Mouse (Mus musculus) thymus, postnatal 0 days (tissue): ENCODE data around the gene Tbc1d2b. TPM values are rescaled to one million over a fixed set of nuclear protein-coding genes. Genes with fewer than 3 reads are reported as not detected.
A peak's percentile ranks its signal among the peaks of the same experiment; 100 is the strongest.

Experiments used
- DNase-seq: peaks from one replicate; pipeline ENCODE4 v3.0.0-alpha.2; 2015; ENCODE audit warnings: low spot score
- polyA plus RNA-seq: library from polyadenylated mRNA; unstranded; fragments of >200 nt; fragmentation: Nextera tagmentation; extraction: Ambion mirVana; gene quantifications from 2 replicates; pipeline ENCODE4 v1.2.1, GENCODE M21; 2015

The Tbc1d2b gene
- polyA plus RNA-seq, 1 experiment from 2014 or later = 9.7 TPM

DNA sequence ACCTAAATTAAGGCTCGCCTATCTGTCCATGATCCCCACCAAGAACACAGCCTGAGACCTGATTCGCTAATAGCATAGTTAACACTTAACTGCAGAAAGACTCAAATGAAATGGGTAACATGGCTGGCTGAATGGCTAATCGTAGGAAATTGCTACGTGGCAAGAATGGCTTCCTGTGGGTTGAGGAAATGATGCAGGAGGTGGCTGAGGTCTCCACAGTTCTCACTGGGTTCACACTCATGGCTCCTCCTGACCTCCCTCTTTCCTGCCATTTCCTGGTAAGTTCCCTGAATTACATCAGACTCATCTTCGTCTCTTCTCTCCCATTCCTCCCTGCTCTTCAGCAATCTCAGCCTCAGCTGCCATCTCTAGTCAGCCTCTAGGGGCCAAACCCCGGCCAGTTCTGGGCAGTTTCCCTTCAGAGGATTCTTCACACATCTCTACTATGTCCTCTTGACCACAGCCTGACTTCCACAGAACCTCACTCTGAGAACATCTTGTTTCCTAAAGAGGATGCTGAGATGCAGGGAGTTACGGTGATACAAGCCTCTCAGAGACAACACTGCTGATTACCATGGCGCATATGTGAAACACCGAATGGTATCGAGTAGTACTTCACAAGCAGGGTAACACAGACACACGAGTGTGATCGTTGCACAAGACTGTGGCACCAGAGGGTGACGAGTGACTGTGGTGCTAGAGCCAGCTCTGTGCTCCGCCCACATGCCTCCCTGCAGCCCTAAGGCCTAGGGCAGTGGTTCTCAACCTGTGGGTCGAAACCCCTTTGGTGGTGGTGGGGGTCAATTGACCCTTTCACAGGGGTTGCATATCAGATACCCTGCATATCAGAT is 26.1 kb downstream of the Tbc1d2b start:
- no peak for DNase-seq

DNA sequence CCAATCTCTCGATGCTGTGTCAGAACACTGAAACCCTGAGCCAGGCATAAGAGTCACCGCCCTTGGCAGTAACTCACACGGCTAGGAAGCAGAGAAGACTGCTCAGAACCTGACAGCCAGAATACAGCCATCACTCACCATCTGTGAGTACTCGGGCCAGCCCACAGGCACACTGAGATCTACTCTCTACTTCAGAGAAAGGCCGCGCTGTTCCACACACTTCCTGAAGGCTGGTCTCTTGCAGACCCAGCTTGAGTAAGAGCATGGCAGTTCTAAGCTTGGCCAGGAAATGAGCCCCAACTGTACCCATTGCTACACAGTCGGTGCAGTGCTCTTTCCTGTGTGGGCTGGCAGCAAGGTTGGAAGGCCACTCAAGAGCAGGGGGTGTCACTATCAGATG is 27.7 kb downstream of the Tbc1d2b start:
- DNase-seq = peak; percentile 75

DNA sequence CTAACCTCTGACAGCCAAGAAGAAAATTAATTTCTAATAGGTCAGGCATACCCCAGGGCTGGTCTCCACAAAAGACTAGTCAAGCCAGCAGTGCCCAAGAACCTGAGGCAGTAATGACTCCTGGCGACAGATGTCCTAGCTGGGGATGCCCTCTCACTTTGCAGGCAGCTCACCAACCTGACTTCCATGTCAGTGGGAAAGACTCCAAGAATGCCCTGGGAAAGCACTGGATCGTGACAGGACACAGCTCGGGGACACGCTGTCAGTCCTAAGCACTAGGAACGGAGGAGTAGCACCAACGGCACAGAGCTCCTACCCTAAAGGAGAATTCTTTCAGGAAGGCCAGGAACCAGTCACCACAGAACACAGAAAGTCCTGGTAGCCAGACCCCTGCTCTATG is 28.3 kb downstream of the Tbc1d2b start:
- no peak for DNase-seq

DNA sequence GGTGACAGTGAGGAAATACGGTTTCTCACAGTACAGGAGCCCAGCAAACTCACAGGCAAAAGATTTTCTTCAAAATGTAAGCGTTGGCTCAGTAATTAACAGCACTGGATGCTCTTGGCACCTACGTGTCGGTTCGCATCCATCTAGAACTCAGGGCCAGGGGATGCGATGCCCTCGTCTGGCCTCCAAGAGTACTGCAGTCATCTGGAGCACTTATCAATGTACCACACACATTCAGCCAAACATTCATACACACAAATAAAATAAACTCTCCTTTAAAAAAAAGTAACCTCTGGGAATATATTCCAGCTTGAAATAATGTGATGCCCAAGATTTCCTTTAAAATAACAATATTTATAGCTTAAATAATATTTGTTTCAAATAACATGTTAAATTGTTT is 29.0 kb downstream of the Tbc1d2b start:
- peak; percentile 42 for DNase-seq

DNA sequence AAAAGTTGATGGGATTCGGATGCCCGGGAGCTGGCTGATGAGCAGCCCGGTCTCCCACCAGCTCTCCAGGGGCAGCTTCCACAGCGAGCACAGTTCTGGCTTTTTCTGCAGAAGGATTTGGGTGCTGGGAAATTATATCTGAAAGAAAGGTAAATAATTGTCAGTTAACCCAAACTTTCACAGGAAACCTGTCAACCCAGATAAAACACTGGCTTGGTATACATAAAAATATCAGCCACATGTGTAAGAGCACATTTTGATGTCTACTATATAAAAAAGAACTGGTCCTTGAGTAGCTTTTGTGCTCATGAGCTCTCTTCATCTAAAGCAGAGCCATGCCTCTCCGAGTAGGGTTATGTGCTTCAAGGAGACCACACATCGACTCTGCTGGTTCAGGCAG is 29.6 kb downstream of the Tbc1d2b start:
- no peak for DNase-seq

DNA sequence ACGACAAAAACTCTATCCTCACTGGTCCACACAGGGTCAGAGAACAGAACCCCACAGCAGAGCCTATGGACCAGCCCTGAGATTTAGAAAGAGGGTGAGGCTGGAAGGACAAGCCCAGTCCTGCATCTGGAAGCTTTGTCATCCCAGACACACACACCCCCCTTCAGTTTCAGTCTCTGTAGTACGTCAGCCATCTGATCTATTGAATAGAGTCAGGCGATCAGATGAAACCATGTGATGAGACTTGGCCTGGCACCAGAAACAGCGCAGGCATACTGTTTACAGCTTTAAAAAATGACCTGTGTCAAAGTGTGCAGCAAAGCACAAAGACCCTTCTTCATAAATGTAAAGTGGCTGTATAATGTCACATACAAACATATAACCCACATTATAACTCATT is 30.0 kb downstream of the Tbc1d2b start:
- DNase-seq = no peak

DNA sequence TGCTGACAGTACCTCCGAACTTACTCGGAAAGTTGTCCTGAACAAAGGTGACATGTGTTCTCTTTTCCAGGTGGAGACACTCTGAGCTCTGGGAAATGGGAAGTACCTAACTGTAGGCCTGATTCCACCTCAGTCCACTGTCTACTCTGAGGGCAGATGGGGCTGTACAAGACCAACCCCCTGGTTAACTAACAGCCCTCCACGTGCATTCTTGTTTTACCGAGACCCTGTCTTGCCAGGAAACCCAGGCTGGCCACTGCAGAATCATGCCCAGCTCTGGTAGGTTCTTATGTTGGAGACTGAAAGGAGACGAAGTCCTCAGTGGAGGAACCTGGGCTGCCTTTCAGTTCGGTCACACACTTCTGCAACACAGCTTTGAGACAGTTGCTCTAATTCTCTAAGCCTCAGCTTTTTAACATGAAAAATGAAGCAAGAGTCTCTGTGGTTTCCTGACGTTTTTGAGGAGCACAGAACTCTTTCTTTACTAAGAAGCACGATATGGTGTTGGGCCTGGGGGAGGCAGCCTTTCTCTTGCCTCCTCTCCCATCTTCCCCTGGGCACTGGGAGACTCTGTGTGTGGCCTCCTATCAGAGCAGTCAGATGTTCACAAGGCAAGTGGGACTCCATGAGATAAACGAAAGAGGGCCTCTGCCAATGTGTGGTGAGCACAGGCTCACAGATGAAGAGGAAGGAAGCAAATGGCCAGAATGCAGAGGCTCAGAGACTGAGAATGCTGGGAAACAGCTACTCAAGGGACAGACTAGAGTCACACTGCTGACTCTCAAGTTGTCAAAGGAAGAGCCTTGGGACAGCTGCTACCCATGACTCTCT is 33.2 kb downstream of the Tbc1d2b start:
- DNase-seq = peak; percentile 60

DNA sequence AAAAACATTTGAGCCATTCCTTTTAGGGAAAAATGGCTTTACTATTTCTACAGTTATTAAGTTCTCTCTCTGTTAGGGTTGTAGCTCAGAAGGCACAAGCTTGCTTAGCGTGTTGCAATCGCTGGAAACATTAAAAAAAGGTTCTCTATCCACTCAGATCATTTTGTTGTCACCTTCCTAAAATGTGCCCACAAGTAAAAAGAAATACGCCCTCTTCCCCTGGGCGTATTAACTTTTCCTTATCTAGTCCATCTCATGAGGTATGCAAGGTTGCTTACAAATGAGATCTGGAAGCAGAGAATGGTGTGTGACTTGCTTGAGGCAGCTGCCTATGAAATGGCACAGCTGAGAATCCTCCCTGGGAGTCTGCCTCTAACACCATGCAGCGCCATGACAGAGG is 33.8 kb downstream of the Tbc1d2b start:
- peak; percentile 16 for DNase-seq

DNA sequence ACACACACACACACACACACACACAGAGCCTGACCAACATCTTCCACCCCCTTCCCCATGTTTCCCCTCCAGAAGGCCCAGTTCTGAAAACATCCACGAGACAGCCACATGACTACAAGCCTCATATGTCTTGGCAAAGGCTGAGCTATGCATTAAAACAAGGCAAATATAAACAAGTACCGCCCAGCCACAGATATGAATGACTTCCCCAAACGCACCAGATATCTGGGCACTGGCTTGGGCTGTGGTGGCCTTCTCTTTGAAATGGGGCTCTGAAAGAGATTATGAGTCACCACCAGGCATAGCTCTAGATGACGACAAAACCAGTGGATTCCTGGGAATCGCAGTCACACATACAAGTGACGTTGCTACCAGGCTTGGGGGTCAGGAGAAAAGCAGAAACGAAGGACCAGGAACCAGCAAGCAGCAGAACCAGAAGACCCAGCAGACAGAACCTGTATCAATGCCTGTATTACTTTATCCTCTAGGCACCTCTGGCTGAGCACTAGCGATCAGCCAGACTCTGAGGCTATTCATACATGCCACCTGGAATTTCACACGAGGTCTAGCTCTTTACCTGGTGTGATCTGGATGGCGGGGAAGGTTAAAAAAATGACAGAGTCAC is 35.2 kb downstream of the Tbc1d2b start:
- no peak for DNase-seq

DNA sequence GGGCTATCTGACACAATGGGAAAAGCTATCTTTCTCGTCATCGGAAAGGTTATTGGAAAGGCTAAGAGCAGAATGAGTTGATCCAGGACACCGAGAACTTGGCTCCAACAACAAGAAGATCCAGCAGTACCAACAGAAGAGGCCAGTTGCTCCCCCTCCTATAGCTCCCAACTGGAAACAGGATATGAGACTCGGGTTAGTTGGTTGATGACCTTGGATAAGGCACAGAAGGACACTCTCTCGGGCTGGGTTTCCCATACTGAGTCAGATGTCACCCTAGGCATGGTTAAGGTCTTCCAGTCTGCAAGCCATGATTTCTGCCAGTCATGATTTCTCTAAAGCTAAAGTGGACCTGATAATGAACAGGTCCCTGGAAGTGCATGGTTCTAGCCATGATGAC is 35.8 kb downstream of the Tbc1d2b start:
- no peak for DNase-seq

DNA sequence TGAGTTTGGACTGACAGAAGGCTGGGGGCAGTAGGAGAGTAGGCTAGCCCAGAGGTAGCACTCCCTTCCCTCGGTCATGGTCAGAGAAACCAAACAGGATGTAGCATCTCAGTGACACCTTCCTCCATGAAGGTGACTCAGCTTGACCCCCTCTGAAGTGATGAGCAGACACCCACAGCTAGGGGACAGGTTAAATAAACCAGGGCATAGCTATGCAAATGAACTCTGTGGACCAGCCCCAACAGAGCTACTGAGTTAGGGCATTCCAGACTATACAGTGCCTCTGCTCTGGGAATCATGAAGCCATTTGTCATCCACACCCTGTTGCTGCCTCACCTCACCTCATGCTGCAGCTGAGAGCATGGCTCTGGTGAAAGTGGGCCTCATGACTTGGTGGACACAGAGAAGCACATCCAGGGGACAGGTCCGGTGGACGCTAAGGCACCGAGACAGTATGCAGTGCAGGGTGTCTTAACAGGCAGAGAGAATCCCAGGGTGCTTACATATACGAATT is 36.6 kb downstream of the Tbc1d2b start:
- DNase-seq = no peak

DNA sequence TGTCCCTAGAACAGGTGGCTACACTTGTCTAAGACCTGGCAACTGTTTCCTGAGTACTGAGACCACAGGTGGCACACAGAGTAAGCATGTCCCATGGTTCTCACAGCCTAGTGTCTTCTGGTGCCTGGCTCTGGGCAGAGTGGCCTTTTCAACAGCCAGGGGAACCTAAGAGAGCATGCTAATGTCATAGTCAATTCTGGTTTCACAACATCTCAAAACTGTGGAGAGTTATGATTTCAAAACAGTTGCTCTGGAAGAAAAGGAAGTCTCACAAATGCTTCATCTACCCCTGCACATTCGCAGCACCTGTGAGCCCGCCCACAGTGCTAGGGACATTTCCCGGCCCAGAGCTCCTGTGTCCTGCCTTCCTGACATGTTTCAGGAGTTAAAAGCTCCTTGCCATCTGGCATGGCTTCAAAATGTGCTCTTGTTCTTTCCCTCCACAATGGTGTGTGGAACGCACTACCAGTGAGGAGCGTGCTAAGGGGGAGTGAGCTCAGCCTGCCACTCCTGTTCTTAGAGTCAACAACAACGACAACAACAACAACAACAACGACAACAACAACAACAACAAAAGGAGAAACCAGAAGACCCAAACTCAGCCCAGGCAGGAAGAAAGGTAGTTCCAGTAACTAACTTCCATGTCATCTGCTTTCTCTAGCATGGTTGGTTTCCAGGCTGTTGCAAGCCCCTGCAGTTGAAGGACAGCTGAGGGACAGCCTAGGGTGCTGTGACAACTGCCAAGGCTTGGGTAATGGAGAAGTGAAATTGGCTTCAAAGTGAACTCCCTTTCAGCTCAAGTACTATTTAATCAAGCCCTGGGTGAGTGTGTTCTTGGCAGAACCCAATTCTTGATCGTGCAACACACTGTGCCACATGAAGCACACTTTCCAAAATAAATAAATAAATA is 37.6 kb downstream of the Tbc1d2b start:
- DNase-seq = peak; percentile 28

DNA sequence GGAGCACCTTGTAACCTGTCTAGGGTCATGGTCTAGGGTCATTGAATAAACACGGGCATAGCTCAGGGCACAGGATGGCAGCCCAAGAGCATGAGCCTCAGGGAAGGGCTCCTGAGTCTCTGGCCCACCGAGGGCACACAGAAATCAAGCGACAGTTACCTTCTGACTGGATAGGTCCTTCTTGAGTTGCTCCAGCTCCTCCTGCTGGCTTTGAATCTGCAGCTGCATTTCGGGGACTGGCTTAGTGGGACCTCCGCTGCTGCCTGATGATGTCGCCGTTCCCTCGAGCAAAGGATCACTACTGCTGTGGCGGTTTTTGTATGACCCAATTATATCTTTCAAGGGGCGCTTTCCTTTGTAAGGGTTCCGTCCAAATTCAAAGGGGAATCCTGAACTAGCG is 43.4 kb downstream of the Tbc1d2b start:
- DNase-seq = no peak

DNA sequence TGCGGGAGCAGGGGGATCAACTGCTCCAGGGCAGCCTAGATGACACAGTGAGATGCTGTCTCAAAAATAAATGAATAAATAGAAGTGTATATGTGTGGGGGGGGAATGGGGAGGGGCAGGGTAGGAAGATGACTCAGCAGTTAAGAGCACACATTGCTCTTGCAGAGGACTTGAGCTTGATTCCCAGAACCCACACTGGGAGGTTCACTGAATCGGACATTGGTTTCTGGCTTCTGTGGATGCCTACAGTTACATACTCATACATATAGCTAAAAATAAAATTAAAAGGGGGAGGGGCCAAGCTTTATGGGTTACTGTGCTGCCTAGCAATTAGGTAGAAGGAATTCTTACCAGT is 43.9 kb downstream of the Tbc1d2b start:
- DNase-seq = no peak

DNA sequence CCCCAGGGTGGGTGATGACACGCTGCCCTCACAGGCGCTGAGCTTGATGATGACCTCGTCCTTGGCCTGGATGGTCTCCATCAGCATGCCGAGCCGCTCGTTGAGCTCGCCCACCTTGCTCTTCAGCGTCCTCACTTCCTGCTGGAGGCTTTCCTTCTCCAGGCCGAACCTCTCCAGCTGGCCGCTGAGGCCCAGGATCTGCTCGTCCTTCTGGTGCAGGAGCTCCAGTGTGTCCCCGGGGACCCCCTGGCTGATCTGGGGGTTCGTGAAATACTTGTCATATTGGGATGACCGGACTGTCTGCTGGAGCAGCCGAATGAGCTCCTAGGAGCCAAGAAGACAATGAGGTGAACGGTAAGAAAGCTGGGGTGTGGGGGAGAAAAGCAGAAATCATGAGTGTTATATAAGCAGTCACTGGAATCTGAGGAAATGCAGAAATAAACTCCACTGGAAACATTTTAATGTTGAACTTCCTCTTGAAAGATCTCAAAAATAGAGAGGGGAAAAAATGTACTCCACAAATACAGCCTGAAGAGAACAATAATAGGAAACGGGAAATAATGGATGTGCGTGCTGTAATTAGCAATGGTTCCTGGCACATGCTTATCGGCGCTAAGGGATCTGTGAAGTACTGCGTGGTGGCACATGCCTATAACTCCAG is 44.4 kb downstream of the Tbc1d2b start:
- DNase-seq = no peak

DNA sequence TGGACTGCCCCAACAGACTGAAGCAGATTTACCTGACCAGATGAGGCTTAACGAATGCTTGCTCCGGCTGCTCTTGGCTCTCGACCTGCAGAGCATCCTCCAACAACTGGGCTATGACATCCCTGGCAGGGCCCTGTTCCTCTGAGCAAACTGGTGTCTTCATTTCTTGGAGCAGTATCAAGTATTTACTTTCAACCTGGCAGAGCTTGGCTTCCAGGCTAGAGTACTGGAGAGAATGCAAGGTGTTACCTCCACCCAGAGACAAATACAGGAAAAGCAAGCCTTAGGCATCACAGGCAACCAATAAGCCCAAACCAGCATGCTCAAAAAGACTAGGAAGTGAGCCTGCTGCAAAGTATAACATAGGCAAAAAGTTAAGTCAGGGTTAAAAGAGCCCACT is 48.3 kb downstream of the Tbc1d2b start:
- DNase-seq = no peak

DNA sequence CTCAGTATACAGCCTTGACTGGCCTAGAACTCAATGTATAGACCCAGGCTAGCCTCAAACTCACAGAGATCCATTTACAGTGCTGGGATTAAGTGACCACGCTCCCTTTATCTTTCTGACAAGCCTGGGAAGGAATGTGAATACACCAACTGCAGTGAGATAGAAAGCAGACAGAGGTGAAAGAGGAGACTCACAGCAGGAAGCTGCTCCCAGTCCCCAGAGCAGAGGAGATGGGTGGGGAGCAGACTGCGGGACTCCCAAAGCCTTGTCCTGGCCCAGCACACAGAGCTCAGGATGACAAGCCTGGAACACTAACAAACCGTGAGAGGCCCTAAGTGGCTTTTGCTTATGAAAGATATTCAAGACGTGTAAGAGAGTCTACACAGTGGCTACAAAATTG is 53.1 kb downstream of the Tbc1d2b start:
- DNase-seq = no peak

DNA sequence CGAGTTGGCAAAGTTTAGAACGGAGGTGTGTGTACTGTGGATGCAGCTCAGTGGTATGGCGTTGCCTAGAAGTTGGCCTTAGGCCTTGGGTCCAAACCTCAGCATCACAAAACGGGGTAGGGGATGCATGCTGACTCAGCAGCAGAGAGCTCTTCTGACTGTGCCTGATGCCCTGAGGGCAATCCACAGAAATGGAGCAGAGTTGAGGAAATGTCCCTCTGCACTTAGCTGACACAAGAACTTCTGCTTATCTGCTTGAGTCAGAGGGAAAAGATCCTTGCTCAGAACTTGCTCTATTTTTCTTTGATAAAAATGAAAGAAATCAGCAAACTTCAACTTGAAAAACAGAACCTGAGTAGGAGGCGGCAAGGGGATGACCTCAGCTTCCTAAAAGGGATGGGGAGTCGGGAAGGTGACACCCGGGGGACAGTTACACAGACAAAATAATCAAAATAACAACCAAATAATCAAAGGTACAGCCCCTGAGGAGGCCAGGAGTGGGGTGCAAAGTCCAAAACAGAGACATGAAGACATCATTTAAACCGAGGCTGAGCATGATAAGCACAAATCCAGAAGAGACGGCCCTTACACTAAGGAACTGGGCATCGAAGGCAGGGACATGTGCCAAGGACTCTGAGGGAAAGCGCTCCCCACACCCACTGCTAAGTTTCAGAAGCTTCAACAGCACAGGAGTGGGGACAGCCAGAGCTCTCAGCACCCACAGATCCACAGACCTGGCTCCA is 54.2 kb downstream of the Tbc1d2b start:
- DNase-seq = no peak

DNA sequence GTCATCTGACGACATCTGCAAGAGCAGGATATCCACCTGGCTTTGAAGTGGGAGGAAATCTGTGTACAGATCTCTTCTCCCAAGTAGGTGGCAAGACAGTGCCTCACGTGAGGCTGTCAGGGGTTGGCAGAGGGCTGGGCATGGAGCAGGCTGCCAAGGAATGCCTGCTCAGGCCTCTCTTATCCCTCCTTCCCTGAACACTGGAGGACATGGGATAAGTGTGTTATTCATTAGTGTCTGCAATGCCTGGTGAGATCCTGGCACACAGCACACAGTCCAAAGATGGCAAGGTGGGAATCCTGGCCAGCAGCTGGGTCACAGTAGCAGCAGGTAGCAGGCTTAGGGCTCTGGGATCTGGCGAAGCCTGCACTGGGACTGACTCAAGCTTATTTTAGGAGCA is 57.5 kb downstream of the Tbc1d2b start:
- no peak for DNase-seq

DNA sequence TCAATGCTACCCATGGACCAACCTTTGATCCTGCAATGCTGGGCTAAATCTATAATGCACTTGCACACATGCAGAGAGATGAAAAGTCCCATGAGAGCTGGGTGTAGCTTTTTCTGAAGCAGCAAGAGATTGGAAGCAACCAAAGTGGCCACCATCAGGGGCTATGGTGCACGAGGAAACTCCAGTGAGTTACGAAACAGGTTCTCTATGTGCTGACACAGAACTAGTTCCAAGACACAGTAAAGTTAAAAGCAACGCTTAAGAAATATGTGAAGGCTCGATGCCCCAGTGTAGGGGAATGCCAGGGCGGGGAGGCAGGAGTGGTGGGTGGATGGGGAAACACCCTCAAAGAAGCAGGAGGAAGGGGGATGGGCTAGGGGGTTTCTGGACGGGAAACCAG is 61.9 kb downstream of the Tbc1d2b start:
- DNase-seq = no peak
